ENCODE assay signal across 8 mouse cellular contexts in the genomic region with DNA sequence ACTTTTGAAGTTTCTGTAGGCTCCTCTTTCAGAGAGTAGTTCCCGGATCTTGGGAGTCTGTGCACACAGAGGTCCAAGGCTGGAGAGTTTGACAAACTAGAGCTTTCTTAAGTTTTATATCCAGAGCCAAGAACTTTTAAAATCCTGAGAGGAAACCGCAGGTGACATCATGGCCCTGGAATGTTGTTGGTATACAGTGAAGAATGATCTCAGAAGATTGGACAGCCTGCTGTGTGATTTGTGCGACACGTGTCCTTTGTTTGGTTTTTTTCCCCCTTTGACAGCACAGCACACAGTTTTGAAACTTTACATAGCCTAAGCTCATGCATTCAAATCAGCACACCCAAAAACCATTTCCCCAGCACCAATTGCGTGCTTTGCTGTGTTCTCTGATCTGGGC.
DNase-seq lines count a peak whose midpoint lies in the region; ATAC-seq and TF ChIP-seq lines count a peak whose summit lies in the region.

No protein-coding gene starts in this region.

- ATAC-seq in heart, embryonic 11.5 days (replicated peaks; ENCODE audit: insufficient number of reproducible peaks, low FRiP score, low TSS enrichment) = no peak
- peak; percentile 66 for ATAC-seq in heart, embryonic 15.5 days (replicated peaks; ENCODE audit: insufficient number of reproducible peaks, insufficient read depth, low FRiP score, low read depth)
- peak; percentile 85 for ATAC-seq in lung, postnatal 0 days
- ATAC-seq in inflammation-experienced regulatory T-cells, adult 6 months = no peak

- no peak for TF ChIP-seq CTCF in brain, embryonic 14.5 days (IDR thresholded peaks at IDR 0.05; ENCODE audit: borderline replicate concordance, extremely low read depth, insufficient read depth, insufficient read length)
- no peak for TF ChIP-seq CTCF in lung, postnatal 0 days (IDR thresholded peaks at IDR 0.05)

- H3K9me3 ChIP-seq in heart, embryonic 11.5 days (replicated peaks; ENCODE audit: control insufficient read depth, low read length) = no peaks in the 10 kb centered on the region
- H3K9me3 ChIP-seq in heart, embryonic 15.5 days (replicated peaks) = no peaks in the 10 kb centered on the region
- H3K9me3 ChIP-seq in lung, postnatal 0 days (ENCODE audit: low read length) = no peaks in the 10 kb centered on the region

- H3K9ac ChIP-seq in heart, embryonic 11.5 days (ENCODE audit: low read depth, low read length) = no peak overlapping the region
- no peak overlapping the region for H3K9ac ChIP-seq in heart, embryonic 15.5 days
- H3K9ac ChIP-seq in lung, postnatal 0 days (replicated peaks; ENCODE audit: low read depth) = no peak overlapping the region

- TF ChIP-seq POLR2A in brain, embryonic 14.5 days (IDR thresholded peaks at IDR 0.05; ENCODE audit: borderline replicate concordance, extremely low read depth, insufficient read depth, insufficient read length, poor library complexity, severe bottlenecking) = no peak

- peaks cover 28% of the 10 kb centered on the region for H3K4me1 ChIP-seq in heart, embryonic 11.5 days (ENCODE audit: control insufficient read depth, insufficient read depth, low read length)
- H3K4me1 ChIP-seq in heart, embryonic 15.5 days (replicated peaks) = peaks cover 45% of the 10 kb centered on the region
- H3K4me1 ChIP-seq in lung, postnatal 0 days (ENCODE audit: insufficient read depth, low read depth, low read length) = peaks cover 11% of the 10 kb centered on the region; the same call in 1 of the 2 replicates

- H3K27me3 ChIP-seq in heart, embryonic 11.5 days (ENCODE audit: control insufficient read depth, insufficient read depth, low read length) = no peaks in the 10 kb centered on the region
- H3K27me3 ChIP-seq in heart, embryonic 15.5 days = no peaks in the 10 kb centered on the region
- H3K27me3 ChIP-seq in lung, postnatal 0 days (replicated peaks; ENCODE audit: insufficient read depth, low read length) = no peaks in the 10 kb centered on the region

- DNase-seq in heart, adult 11 months = peak; percentile 96
- DNase-seq in brain, embryonic 14.5 days (ENCODE audit: low read depth) = peak; percentile 75
- peak; percentile 88 for DNase-seq in lung, postnatal 0 days (ENCODE audit: low spot score)
- DNase-seq in thymus, postnatal 14 days = no peak
- DNase-seq in layer of hippocampus, adult 9-11 months = no peak

- 56% methylated on average over 5 of the region's 5 CpGs for WGBS in heart, embryonic 11.5 days (ENCODE audit: insufficient replicate concordance)
- WGBS in heart, embryonic 15.5 days = 26% methylated on average over 5 of the region's 5 CpGs
- WGBS in lung, postnatal 0 days = 7% methylated on average over 5 of the region's 5 CpGs

- no peak overlapping the region for H3K4me3 ChIP-seq in heart, embryonic 11.5 days (ENCODE audit: low read depth, low read length)
- H3K4me3 ChIP-seq in heart, embryonic 15.5 days = no peak overlapping the region
- no peak overlapping the region for H3K4me3 ChIP-seq in lung, postnatal 0 days (ENCODE audit: low read depth, low read length)

- H3K27ac ChIP-seq in heart, embryonic 11.5 days (ENCODE audit: low read depth, low read length) = no peak overlapping the region
- H3K27ac ChIP-seq in heart, embryonic 15.5 days = peak overlapping the region; percentile 63
- peak overlapping the region; percentile 7 for H3K27ac ChIP-seq in lung, postnatal 0 days (ENCODE audit: low read length)

- H3K4me2 ChIP-seq in heart, embryonic 11.5 days = no peak overlapping the region
- H3K4me2 ChIP-seq in heart, embryonic 15.5 days = 0 out of 2 replicates have a peak overlapping the region, but pooled peaks have one; percentile 11
- H3K4me2 ChIP-seq in lung, postnatal 0 days (replicated peaks; ENCODE audit: low read depth, low read length) = no peak overlapping the region

- TF ChIP-seq EP300 in lung, postnatal 0 days (IDR thresholded peaks at IDR 0.05) = 0 out of 2 replicates have a peak, but pooled peaks have one; percentile 49

- no peaks in the 10 kb centered on the region for H3K36me3 ChIP-seq in heart, embryonic 11.5 days (ENCODE audit: control insufficient read depth, insufficient read depth, low read length)
- no peaks in the 10 kb centered on the region for H3K36me3 ChIP-seq in heart, embryonic 15.5 days
- H3K36me3 ChIP-seq in lung, postnatal 0 days (ENCODE audit: insufficient read depth, low read length) = no peaks in the 10 kb centered on the region

Comparison
In these comparisons a context has a peak if more than half of its experiments do, and no peak if none do; other contexts are left out.
1. ATAC-seq: peak in heart, embryonic 15.5 days (single experiment) and lung, postnatal 0 days (single experiment); none in heart, embryonic 11.5 days (single experiment) and inflammation-experienced regulatory T-cells, adult 6 months (single experiment).
2. DNase-seq: peak in heart, adult 11 months (single experiment), brain, embryonic 14.5 days (single experiment) and lung, postnatal 0 days (single experiment); none in thymus, postnatal 14 days (single experiment) and layer of hippocampus, adult 9-11 months (single experiment).